ENCODE assay signal across 15 mouse cellular contexts in the genomic region with DNA sequence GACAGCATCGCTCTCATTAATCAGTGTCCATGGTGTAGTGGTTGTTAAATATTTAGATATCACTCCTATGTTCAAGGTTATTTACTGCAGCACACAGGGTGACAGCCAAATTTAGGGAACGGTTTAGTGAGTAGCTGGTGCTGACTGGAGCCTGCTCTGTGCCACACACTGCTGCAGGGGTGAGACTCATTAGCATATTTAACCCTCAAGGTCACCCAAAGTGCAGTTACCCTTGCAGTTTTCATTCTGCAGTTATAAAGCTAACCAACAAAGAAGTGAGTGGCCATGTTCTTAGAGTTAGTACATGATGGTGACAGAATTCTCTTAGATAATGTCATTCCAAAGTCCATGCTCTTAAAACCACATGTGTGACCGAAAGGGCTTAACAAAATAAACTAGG.
A peak's percentile ranks its signal among the peaks of the same experiment; 100 is the strongest.
DNase-seq lines count a peak whose midpoint lies in the region.
"Had no signal": no experiment of that assay in that cellular context is flagged by ENCODE, and none has a peak within 500 bp of the region (broad histone marks: within the 10 kb centered on the region; RNA-seq: fewer than 3 reads in every experiment).

No protein-coding gene starts in this region.

- DNase-seq in kidney, adult 8-10 months = peak; percentile 16 to 32
- DNase-seq in kidney, adult 18-20 months = no peak
- DNase-seq in ES-CJ7 (ENCODE audit: low read depth, low spot score) (peak; percentile 15), R1 (ENCODE audit: low read depth, low spot score) (peak; percentile 36)
- peak; percentile 14 to 39 for DNase-seq in kidney, postnatal 36 days
- DNase-seq in frontal cortex, postnatal 10 days (ENCODE audit: low spot score in 2 of 2) = no peak
- DNase-seq: adrenal gland, adult 2 months; adrenal gland, postnatal 25 days; cerebellum, adult 18-20 months; cerebellum, adult 9-11 months; cerebellum, postnatal 36 days; forebrain, postnatal 0 days; gastrocnemius, adult 2 months; gastrocnemius, postnatal 25 days; heart, postnatal 14 days had no signal

Comparison
In these comparisons a context has a peak if more than half of its experiments do, and no peak if none do; other contexts are left out.
1. DNase-seq: peak in kidney, adult 8-10 months (2 of 2), ES-CJ7 (single experiment), R1 (single experiment) and kidney, postnatal 36 days (2 of 2); none in kidney, adult 18-20 months (single experiment) and frontal cortex, postnatal 10 days (0 of 2).